Mouse (Mus musculus): ENCODE results near the gene Prickle1. TPM values are rescaled to one million over a fixed set of nuclear protein-coding genes. Genes with fewer than 3 reads are reported as not detected.

Gene Prickle1
- polyA plus RNA-seq, 1 experiment = 8.0 TPM

- no peak for TF ChIP-seq TCF12 (IDR thresholded peaks at IDR 0.05; ENCODE audit: insufficient read depth, poor library complexity, severe bottlenecking)
- TF ChIP-seq MYOD1 (IDR thresholded peaks at IDR 0.05; ENCODE audit: control insufficient read depth in 1 of 3, insufficient read length in 2 of 3, low read depth in 2 of 3) = no peak
- no peak for TF ChIP-seq POLR2AphosphoS2 (IDR thresholded peaks at IDR 0.05; ENCODE audit: insufficient read length, low read depth)
- TF ChIP-seq REST (IDR thresholded peaks at IDR 0.05; ENCODE audit: insufficient read depth, insufficient read length) = no peak
- no peak for TF ChIP-seq SRF (IDR thresholded peaks at IDR 0.05; ENCODE audit: control insufficient read depth, insufficient read length, low read depth)
- TF ChIP-seq MYOG (IDR thresholded peaks at IDR 0.05; ENCODE audit: control insufficient read depth in 1 of 3, insufficient read depth in 1 of 3, insufficient read length in 2 of 3, low read depth in 2 of 3) = no peak
- no peak for TF ChIP-seq E2F4 (IDR thresholded peaks at IDR 0.05; ENCODE audit: insufficient read depth)
- TF ChIP-seq CEBPB (IDR thresholded peaks at IDR 0.05; ENCODE audit: insufficient read depth, poor library complexity, severe bottlenecking) = no peak
- no peak for TF ChIP-seq USF1 (IDR thresholded peaks at IDR 0.05; ENCODE audit: low read depth)
- TF ChIP-seq POLR2A (IDR thresholded peaks at IDR 0.05; ENCODE audit: insufficient read length, low read depth) = no peak
- TF ChIP-seq MAX (IDR thresholded peaks at IDR 0.05; ENCODE audit: low read depth) = no peak
- H3K79me2 ChIP-seq (ENCODE audit: control insufficient read depth, insufficient read depth) = no peaks in the 10 kb centered on the region
- no peaks in the 10 kb centered on the region for H3K27me3 ChIP-seq (ENCODE audit: control insufficient read depth, insufficient read depth, insufficient read length)
- H3K36me3 ChIP-seq (ENCODE audit: control insufficient read depth, insufficient read depth) = no peaks in the 10 kb centered on the region
- no peak overlapping the region for H3ac ChIP-seq (ENCODE audit: control insufficient read depth, insufficient read length)
- no peak overlapping the region for H3K4me2 ChIP-seq (ENCODE audit: low read depth)
- H3K4me3 ChIP-seq = no peak overlapping the region
These were observed 43.5 kb downstream of the Prickle1 start for GRCm38 (mm10) chr15:93552169-93552568.

GRCm38 (mm10) chr15:93548297-93548696 is 47.4 kb downstream of the Prickle1 start:
- no peak overlapping the region for H3ac ChIP-seq (ENCODE audit: control insufficient read depth, insufficient read length)
- no peaks in the 10 kb centered on the region for H3K27me3 ChIP-seq (ENCODE audit: control insufficient read depth, insufficient read depth, insufficient read length)
- H3K4me2 ChIP-seq (ENCODE audit: low read depth) = no peak overlapping the region
- H3K36me3 ChIP-seq (ENCODE audit: control insufficient read depth, insufficient read depth) = no peaks in the 10 kb centered on the region
- no peaks in the 10 kb centered on the region for H3K79me2 ChIP-seq (ENCODE audit: control insufficient read depth, insufficient read depth)
- no peak for TF ChIP-seq MYOG (IDR thresholded peaks at IDR 0.05; ENCODE audit: control insufficient read depth in 1 of 3, insufficient read depth in 1 of 3, insufficient read length in 2 of 3, low read depth in 2 of 3)
- TF ChIP-seq USF1 (IDR thresholded peaks at IDR 0.05; ENCODE audit: low read depth) = no peak
- no peak for TF ChIP-seq CEBPB (IDR thresholded peaks at IDR 0.05; ENCODE audit: insufficient read depth, poor library complexity, severe bottlenecking)
- TF ChIP-seq REST (IDR thresholded peaks at IDR 0.05; ENCODE audit: insufficient read depth, insufficient read length) = no peak
- TF ChIP-seq POLR2A (IDR thresholded peaks at IDR 0.05; ENCODE audit: insufficient read length, low read depth) = no peak
- no peak for TF ChIP-seq E2F4 (IDR thresholded peaks at IDR 0.05; ENCODE audit: insufficient read depth)
- TF ChIP-seq MYOD1 (IDR thresholded peaks at IDR 0.05; ENCODE audit: control insufficient read depth in 1 of 3, insufficient read length in 2 of 3, low read depth in 2 of 3) = no peak
- no peak for TF ChIP-seq MAX (IDR thresholded peaks at IDR 0.05; ENCODE audit: low read depth)
- no peak for TF ChIP-seq TCF12 (IDR thresholded peaks at IDR 0.05; ENCODE audit: insufficient read depth, poor library complexity, severe bottlenecking)
- no peak for TF ChIP-seq TCF3 (IDR thresholded peaks at IDR 0.05; ENCODE audit: insufficient read length, low read depth)
- TF ChIP-seq POLR2AphosphoS2 (IDR thresholded peaks at IDR 0.05; ENCODE audit: insufficient read length, low read depth) = no peak
- TF ChIP-seq SRF (IDR thresholded peaks at IDR 0.05; ENCODE audit: control insufficient read depth, insufficient read length, low read depth) = no peak
- H3K4me3 ChIP-seq = no peak overlapping the region

- no peak for TF ChIP-seq E2F4 (IDR thresholded peaks at IDR 0.05; ENCODE audit: insufficient read depth)
- TF ChIP-seq MYOG (IDR thresholded peaks at IDR 0.05; ENCODE audit: control insufficient read depth in 1 of 3, insufficient read depth in 1 of 3, insufficient read length in 2 of 3, low read depth in 2 of 3) = no peak
- TF ChIP-seq POLR2AphosphoS2 (IDR thresholded peaks at IDR 0.05; ENCODE audit: insufficient read length, low read depth) = no peak
- TF ChIP-seq CEBPB (IDR thresholded peaks at IDR 0.05; ENCODE audit: insufficient read depth, poor library complexity, severe bottlenecking) = no peak
- no peaks in the 10 kb centered on the region for H3K27me3 ChIP-seq (ENCODE audit: control insufficient read depth, insufficient read depth, insufficient read length)
- H3K36me3 ChIP-seq (ENCODE audit: control insufficient read depth, insufficient read depth) = no peaks in the 10 kb centered on the region
- H3K79me2 ChIP-seq (ENCODE audit: control insufficient read depth, insufficient read depth) = no peaks in the 10 kb centered on the region
- H3ac ChIP-seq (ENCODE audit: control insufficient read depth, insufficient read length) = no peak overlapping the region
- H3K4me3 ChIP-seq = no peak overlapping the region
- no peak overlapping the region for H3K4me2 ChIP-seq (ENCODE audit: low read depth)
These were observed 56.3 kb downstream of the Prickle1 start for GRCm38 (mm10) chr15:93539415-93539814.

GRCm38 (mm10) chr15:93538551-93539205 is 57.0 kb downstream of the Prickle1 start:
- Histone ChIP-seq H3K4me2 (ENCODE audit: low read depth) (no peak overlapping the region), H3K27me3 (ENCODE audit: control insufficient read depth, insufficient read depth, insufficient read length) (no peaks in the 10 kb centered on the region), H3K36me3 (ENCODE audit: control insufficient read depth, insufficient read depth) (no peaks in the 10 kb centered on the region), H3ac (ENCODE audit: control insufficient read depth, insufficient read length) (no peak overlapping the region), H3K79me2 (ENCODE audit: control insufficient read depth, insufficient read depth) (no peaks in the 10 kb centered on the region), H3K4me3 (no peak overlapping the region)
- TF ChIP-seq CEBPB (IDR thresholded peaks at IDR 0.05; ENCODE audit: insufficient read depth, poor library complexity, severe bottlenecking) = no peak
- TF ChIP-seq MYOG (IDR thresholded peaks at IDR 0.05; ENCODE audit: control insufficient read depth in 1 of 3, insufficient read depth in 1 of 3, insufficient read length in 2 of 3, low read depth in 2 of 3) = no peak
- no peak for TF ChIP-seq POLR2A (IDR thresholded peaks at IDR 0.05; ENCODE audit: insufficient read length, low read depth)

GRCm38 (mm10) chr15:93537745-93538144 is 57.9 kb downstream of the Prickle1 start:
- TF ChIP-seq MAX (IDR thresholded peaks at IDR 0.05; ENCODE audit: low read depth) (no peak), TCF3 (IDR thresholded peaks at IDR 0.05; ENCODE audit: insufficient read length, low read depth) (no peak)
- Histone ChIP-seq H3K4me3 (no peak overlapping the region), H3K4me2 (ENCODE audit: low read depth) (no peak overlapping the region), H3K36me3 (ENCODE audit: control insufficient read depth, insufficient read depth) (no peaks in the 10 kb centered on the region), H3ac (ENCODE audit: control insufficient read depth, insufficient read length) (no peak overlapping the region), H3K27me3 (ENCODE audit: control insufficient read depth, insufficient read depth, insufficient read length) (no peaks in the 10 kb centered on the region), H3K79me2 (ENCODE audit: control insufficient read depth, insufficient read depth) (no peaks in the 10 kb centered on the region)
